Mouse (Mus musculus): ENCODE data around the gene Arhgap20.

GRCm38 (mm10) chr9:51832368-51832767 is 67.2 kb downstream of the Arhgap20 start:
- no peak for TF ChIP-seq CTCF (IDR thresholded peaks at IDR 0.05)
- no peak for TF ChIP-seq EP300 (IDR thresholded peaks at IDR 0.05; ENCODE audit: insufficient read depth, low read depth, low read length)
- TF ChIP-seq POLR2A (IDR thresholded peaks at IDR 0.05; ENCODE audit: insufficient read depth, low read depth, low read length), result no peak

Measured in heart, adult 2 months (tissue).